9 mouse cellular contexts compared by ENCODE assay signal in genomic region chr6:83381510-83382491, GRCm38 (mm10). TPM values are rescaled to one million over a fixed set of nuclear protein-coding genes. Genes with fewer than 3 reads are reported as not detected.
DNase-seq lines count a peak whose midpoint lies in the region; ATAC-seq lines count a peak whose summit lies in the region.
"Had no signal": no experiment of that assay in that cellular context is flagged by ENCODE, and none has a peak within 500 bp of the region (broad histone marks: within the 10 kb centered on the region; RNA-seq: fewer than 3 reads in every experiment).

No protein-coding gene starts in this region.

- DNase-seq in thymus, postnatal 0 days (ENCODE audit: low spot score), result peak; percentile 44
- no peak for DNase-seq in thymus, postnatal 10 days (ENCODE audit: low spot score in 2 of 2)
- DNase-seq in heart, embryonic 10.5 days (ENCODE audit: low spot score), result peak; percentile 87
- peak; percentile 21 for DNase-seq in yolk sac, embryonic 10.5 days (ENCODE audit: low spot score)
- DNase-seq in right cerebral cortex, postnatal 36 days (ENCODE audit: low spot score in 2 of 2), result no peak
- DNase-seq in urinary bladder, postnatal 25 days (ENCODE audit: low spot score), result no peak

- peak; percentile 99 for ATAC-seq in liver, embryonic 16.5 days (ENCODE audit: low read depth)
- ATAC-seq in forebrain, embryonic 13.5 days, result no peak

- no peaks in the 10 kb centered on the region for H3K27me3 ChIP-seq in heart, embryonic 10.5 days (ENCODE audit: insufficient read depth, poor library complexity, severe bottlenecking)
- H3K27me3 ChIP-seq in liver, embryonic 16.5 days (ENCODE audit: control insufficient read depth, insufficient read depth, low read depth, low read length), result no peaks in the 10 kb centered on the region
- no peaks in the 10 kb centered on the region for H3K27me3 ChIP-seq in forebrain, embryonic 13.5 days

- H3K9me3 ChIP-seq in heart, embryonic 10.5 days, result no peaks in the 10 kb centered on the region
- H3K9me3 ChIP-seq in liver, embryonic 16.5 days (replicated peaks; ENCODE audit: control insufficient read depth, low read length), result no peaks in the 10 kb centered on the region
- H3K9me3 ChIP-seq in forebrain, embryonic 13.5 days (replicated peaks), result no peaks in the 10 kb centered on the region
- H3K9me3 ChIP-seq: G1E had no signal

- peak overlapping the region; percentile 18; the same call in 1 of the 2 replicates for H3K4me2 ChIP-seq in liver, embryonic 16.5 days (ENCODE audit: low read depth, low read length)
- H3K4me2 ChIP-seq in forebrain, embryonic 13.5 days, result no peak overlapping the region

- H3K4me1 ChIP-seq in heart, embryonic 10.5 days, result 0 out of 2 replicates have a peak, but pooled peaks cover 4% of the 10 kb centered on the region
- peaks cover 18% of the 10 kb centered on the region for H3K4me1 ChIP-seq in liver, embryonic 16.5 days (ENCODE audit: control insufficient read depth, low read depth, low read length)
- H3K4me1 ChIP-seq in forebrain, embryonic 13.5 days, result no peaks in the 10 kb centered on the region

- peaks cover 86% of the 10 kb centered on the region for H3K36me3 ChIP-seq in heart, embryonic 10.5 days
- H3K36me3 ChIP-seq in liver, embryonic 16.5 days (ENCODE audit: control insufficient read depth, insufficient read depth), result peaks cover 30% of the 10 kb centered on the region
- H3K36me3 ChIP-seq in forebrain, embryonic 13.5 days (ENCODE audit: poor library complexity, severe bottlenecking), result peaks cover 92% of the 10 kb centered on the region

- no peak overlapping the region for H3K27ac ChIP-seq in heart, embryonic 10.5 days
- peak overlapping the region; percentile 59 for H3K27ac ChIP-seq in liver, embryonic 16.5 days (ENCODE audit: low read length)
- no peak overlapping the region for H3K27ac ChIP-seq in forebrain, embryonic 13.5 days

- H3K4me3 ChIP-seq in heart, embryonic 10.5 days, result no peak overlapping the region
- no peak overlapping the region for H3K4me3 ChIP-seq in liver, embryonic 16.5 days (ENCODE audit: low read depth, low read length)
- H3K4me3 ChIP-seq in forebrain, embryonic 13.5 days, result no peak overlapping the region

- H3K9ac ChIP-seq in liver, embryonic 16.5 days (ENCODE audit: low read depth, low read length), result no peak overlapping the region
- no peak overlapping the region for H3K9ac ChIP-seq in forebrain, embryonic 13.5 days

- WGBS in heart, embryonic 10.5 days, result 69% methylated on average over 10 of the region's 10 CpGs
- 44% methylated on average over 10 of the region's 10 CpGs for WGBS in liver, embryonic 16.5 days (ENCODE audit: insufficient replicate concordance)
- WGBS in forebrain, embryonic 13.5 days, result 86% methylated on average over 10 of the region's 10 CpGs

RNA-seq across cellular contexts. Expression of gene Bola3, which starts 32.9 kb away (rescaled TPM):
- 216 and 226 TPM in 2 replicates for polyA plus RNA-seq in thymus, postnatal 0 days (2015; fragmentation: Nextera tagmentation; extraction: Ambion mirVana)
- 238 and 283 TPM in 2 replicates for polyA plus RNA-seq in heart, embryonic 10.5 days (2016; fragmentation: Nextera tagmentation; extraction: Ambion mirVana)
- 196 and 234 TPM in 2 replicates for polyA plus RNA-seq in liver, embryonic 16.5 days (2015; fragmentation: Nextera tagmentation; extraction: Ambion mirVana)
- polyA plus RNA-seq in forebrain, embryonic 13.5 days (2015; fragmentation: Nextera tagmentation; extraction: Ambion mirVana), result 92.7 and 103 TPM in 2 replicates

RNA-seq across cellular contexts. Expression of gene Mob1a, which starts 56.0 kb away (rescaled TPM):
- 71.5 and 73.4 TPM in 2 replicates for polyA plus RNA-seq in thymus, postnatal 0 days (2015; fragmentation: Nextera tagmentation; extraction: Ambion mirVana)
- polyA plus RNA-seq in heart, embryonic 10.5 days (2016; fragmentation: Nextera tagmentation; extraction: Ambion mirVana), result 42.8 and 50.7 TPM in 2 replicates
- polyA plus RNA-seq in liver, embryonic 16.5 days (2015; fragmentation: Nextera tagmentation; extraction: Ambion mirVana), result 31.5 and 32.0 TPM in 2 replicates
- 35.7 and 39.3 TPM in 2 replicates for polyA plus RNA-seq in forebrain, embryonic 13.5 days (2015; fragmentation: Nextera tagmentation; extraction: Ambion mirVana)

RNA-seq across cellular contexts. Expression of gene Mthfd2, which starts 56.1 kb away (rescaled TPM):
- polyA plus RNA-seq in thymus, postnatal 0 days (2015; fragmentation: Nextera tagmentation; extraction: Ambion mirVana), result 40.7 and 48.6 TPM in 2 replicates
- 50.6 and 58.7 TPM in 2 replicates for polyA plus RNA-seq in heart, embryonic 10.5 days (2016; fragmentation: Nextera tagmentation; extraction: Ambion mirVana)
- 59.6 and 64.3 TPM in 2 replicates for polyA plus RNA-seq in liver, embryonic 16.5 days (2015; fragmentation: Nextera tagmentation; extraction: Ambion mirVana)
- polyA plus RNA-seq in forebrain, embryonic 13.5 days (2015; fragmentation: Nextera tagmentation; extraction: Ambion mirVana), result 29.4 and 32.5 TPM in 2 replicates

Comparison
In these comparisons a context has a peak if more than half of its experiments do, and no peak if none do; other contexts are left out.
1. DNase-seq: peak in thymus, postnatal 0 days (single experiment), heart, embryonic 10.5 days (single experiment) and yolk sac, embryonic 10.5 days (single experiment); none in thymus, postnatal 10 days (0 of 2), right cerebral cortex, postnatal 36 days (0 of 2) and urinary bladder, postnatal 25 days (single experiment).